Mouse (Mus musculus) embryonic facial prominence, embryonic 13.5 days (tissue): ENCODE results near the gene Nudt5. TPM values are rescaled to one million over a fixed set of nuclear protein-coding genes. Genes with fewer than 3 reads are reported as not detected.

ENCODE experiments used
- ATAC-seq: fragments of 200-750 bp; cut with Nextera tagmentation; 2 replicates; pipeline ENCODE4 v1.8.0; 2017; ENCODE audit warnings: low read depth; ENCODE audit not compliant: insufficient number of reproducible peaks, insufficient read depth, low FRiP score, low TSS enrichment
- H3K27ac ChIP-seq: fragments of 300-500 bp; sonication (generic); 2 replicates; pipeline ENCODE4 v1.5.1; 2015; ENCODE audit warnings: moderate library complexity, mild to moderate bottlenecking, inconsistent platforms
- H3K27me3 ChIP-seq: fragments of 300-500 bp; sonication (generic); 2 replicates; pipeline ENCODE4 v1.6.1; 2015; ENCODE audit warnings: mild to moderate bottlenecking, inconsistent platforms
- H3K36me3 ChIP-seq: fragments of 300-500 bp; sonication (generic); 2 replicates; pipeline ENCODE4 v1.6.1; 2015; ENCODE audit warnings: mild to moderate bottlenecking, inconsistent platforms
- H3K4me1 ChIP-seq: fragments of 300-500 bp; sonication (generic); 2 replicates; pipeline ENCODE4 v1.6.1; 2015; ENCODE audit warnings: inconsistent platforms
- H3K4me2 ChIP-seq: fragments of 300-500 bp; sonication (generic); 2 replicates; pipeline ENCODE4 v1.6.1; 2015; ENCODE audit warnings: moderate library complexity, mild to moderate bottlenecking, inconsistent platforms
- H3K4me3 ChIP-seq: fragments of 300-500 bp; sonication (generic); 2 replicates; pipeline ENCODE4 v1.5.1; 2015; ENCODE audit warnings: mild to moderate bottlenecking, inconsistent platforms
- H3K9ac ChIP-seq: fragments of 300-500 bp; sonication (generic); 2 replicates; pipeline ENCODE4 v1.6.1; 2015; ENCODE audit warnings: mild to moderate bottlenecking, inconsistent platforms
- H3K9me3 ChIP-seq: fragments of 300-500 bp; sonication (generic); 2 replicates; pipeline ENCODE4 v1.6.1; 2016; ENCODE audit warnings: inconsistent platforms
- WGBS: fragments of 180-500 bp; shearing (Covaris S2); methylation state at CpG from one replicate; pipeline ENCODE4 v1.1.7; 2015; ENCODE audit warnings: mixed read lengths; 5-methylcytosine and 5-hydroxymethylcytosine counted together
- polyA plus RNA-seq: library from polyadenylated mRNA; unstranded; fragments of >200 nt; fragmentation: Nextera tagmentation; extraction: Ambion mirVana; gene quantifications from 2 replicates; pipeline ENCODE4 v1.2.1, GENCODE M21; 2015

The Nudt5 gene
- polyA plus RNA-seq, 1 experiment from 2014 or later, result 78.0 TPM

- Histone ChIP-seq H3K4me3 (no peak overlapping the region), H3K4me1 (no peaks in the 10 kb centered on the region), H3K27me3 (no peaks in the 10 kb centered on the region), H3K27ac (no peak overlapping the region), H3K9ac (no peak overlapping the region), H3K36me3 (peaks cover 83% of the 10 kb centered on the region), H3K4me2 (no peak overlapping the region), H3K9me3 (no peaks in the 10 kb centered on the region)
- ATAC-seq, result no peak
- WGBS, result 77% methylated on average over 3 of the region's 3 CpGs
Observed at GRCm38 (mm10) chr2:5877446-5877845, 32.6 kb downstream of the Nudt5 start.

GRCm38 (mm10) chr2:5888865-5889264 lies 44.0 kb downstream of the Nudt5 start:
- ATAC-seq, result no peak
- H3K27ac ChIP-seq, result no peak overlapping the region
- peaks cover 7% of the 10 kb centered on the region; the same call in 1 of the 2 replicates for H3K4me1 ChIP-seq

GRCm38 (mm10) chr2:5889412-5889811 lies 44.6 kb downstream of the Nudt5 start:
- H3K9ac ChIP-seq, result no peak overlapping the region
- H3K36me3 ChIP-seq, result peaks cover 58% of the 10 kb centered on the region
- H3K4me3 ChIP-seq, result no peak overlapping the region
- H3K4me2 ChIP-seq, result no peak overlapping the region
- H3K27ac ChIP-seq, result no peak overlapping the region
- no peak for ATAC-seq
- no peaks in the 10 kb centered on the region for H3K9me3 ChIP-seq
- peaks cover 10% of the 10 kb centered on the region; the same call in 1 of the 2 replicates for H3K4me1 ChIP-seq
- H3K27me3 ChIP-seq, result no peaks in the 10 kb centered on the region
- WGBS, result 62% methylated on average over 2 of the region's 2 CpGs

More at GRCm38 (mm10) chr2:5888865-5889264, 44.0 kb downstream of the Nudt5 start:
- Histone ChIP-seq H3K9ac (no peak overlapping the region), H3K4me2 (no peak overlapping the region), H3K9me3 (no peaks in the 10 kb centered on the region), H3K4me3 (no peak overlapping the region), H3K36me3 (peaks cover 61% of the 10 kb centered on the region), H3K27me3 (no peaks in the 10 kb centered on the region)
- WGBS, result 85% methylated on average over 5 of the region's 5 CpGs

GRCm38 (mm10) chr2:5894296-5894695 lies 49.5 kb downstream of the Nudt5 start:
- Histone ChIP-seq H3K9ac (peak overlapping the region; percentile 91), H3K4me1 (peaks cover 11% of the 10 kb centered on the region; the same call in 1 of the 2 replicates), H3K4me2 (peak overlapping the region; percentile 67), H3K27me3 (no peaks in the 10 kb centered on the region), H3K36me3 (peaks cover 35% of the 10 kb centered on the region), H3K4me3 (peak overlapping the region; percentile 74), H3K27ac (0 out of 2 replicates have a peak overlapping the region, but pooled peaks have one; percentile 80), H3K9me3 (no peaks in the 10 kb centered on the region)
- 36% methylated on average over 11 of the region's 11 CpGs for WGBS
- ATAC-seq, result no peak

GRCm38 (mm10) chr2:5894843-5895570 lies 50.2 kb downstream of the Nudt5 start, which contains the start of gene Sec61a2:
Gene Sec61a2, minus strand, starts transcription at chr2:5895432.
- ATAC-seq, result peak; percentile 99
- H3K4me3 ChIP-seq, result peak within 1 kb of the TSS; percentile 74
- under 1% methylated on average over 62 of the region's 62 CpGs for WGBS
- no peaks in the 10 kb centered on the region for H3K9me3 ChIP-seq
- peak within 1 kb of the TSS; percentile 80 for H3K27ac ChIP-seq
- no peaks in the 10 kb centered on the region for H3K27me3 ChIP-seq
- H3K36me3 ChIP-seq, result peaks cover 37% of the 10 kb centered on the region
- H3K4me1 ChIP-seq, result peaks cover 11% of the 10 kb centered on the region; the same call in 1 of the 2 replicates
- peak within 1 kb of the TSS; percentile 67 for H3K4me2 ChIP-seq
- peak within 1 kb of the TSS; percentile 91 for H3K9ac ChIP-seq

GRCm38 (mm10) chr2:5900145-5900544 lies 55.3 kb downstream of the Nudt5 start:
- no peaks in the 10 kb centered on the region for H3K4me1 ChIP-seq
- no peak overlapping the region for H3K9ac ChIP-seq
- ATAC-seq, result no peak
- H3K4me3 ChIP-seq, result no peak overlapping the region
- H3K27me3 ChIP-seq, result no peaks in the 10 kb centered on the region
- H3K9me3 ChIP-seq, result no peaks in the 10 kb centered on the region
- WGBS, result 59% methylated on average over 5 of the region's 5 CpGs
- no peak overlapping the region for H3K4me2 ChIP-seq
- no peak overlapping the region for H3K27ac ChIP-seq
- peaks cover 43% of the 10 kb centered on the region for H3K36me3 ChIP-seq

- WGBS, result 48% methylated on average over 5 of the region's 5 CpGs
- no peak for ATAC-seq
- Histone ChIP-seq H3K4me3 (no peak overlapping the region), H3K4me1 (no peaks in the 10 kb centered on the region), H3K9me3 (no peaks in the 10 kb centered on the region), H3K27ac (no peak overlapping the region), H3K27me3 (no peaks in the 10 kb centered on the region), H3K4me2 (no peak overlapping the region), H3K36me3 (peaks cover 69% of the 10 kb centered on the region), H3K9ac (no peak overlapping the region)
Observed at GRCm38 (mm10) chr2:5906092-5906491, 61.3 kb downstream of the Nudt5 start.

- H3K4me3 ChIP-seq, result no peak overlapping the region
- H3K4me1 ChIP-seq, result no peaks in the 10 kb centered on the region
- no peak overlapping the region for H3K9ac ChIP-seq
- peaks cover 64% of the 10 kb centered on the region for H3K36me3 ChIP-seq
- WGBS, result 63% methylated on average over 3 of the region's 3 CpGs
- ATAC-seq, result no peak
- H3K27me3 ChIP-seq, result no peaks in the 10 kb centered on the region
- no peak overlapping the region for H3K27ac ChIP-seq
- H3K4me2 ChIP-seq, result no peak overlapping the region
- H3K9me3 ChIP-seq, result no peaks in the 10 kb centered on the region
Observed at GRCm38 (mm10) chr2:5906625-5907024, 61.8 kb downstream of the Nudt5 start.

GRCm38 (mm10) chr2:5911282-5911965 lies 66.6 kb downstream of the Nudt5 start:
- H3K27ac ChIP-seq, result no peak overlapping the region
- no peak overlapping the region for H3K4me3 ChIP-seq
- H3K36me3 ChIP-seq, result peaks cover 51% of the 10 kb centered on the region
- no peaks in the 10 kb centered on the region for H3K4me1 ChIP-seq
- ATAC-seq, result no peak
- H3K9ac ChIP-seq, result no peak overlapping the region
- H3K4me2 ChIP-seq, result no peak overlapping the region
- no peaks in the 10 kb centered on the region for H3K9me3 ChIP-seq
- WGBS, result 64% methylated on average over 16 of the region's 16 CpGs
- H3K27me3 ChIP-seq, result no peaks in the 10 kb centered on the region

Other genes with a start within 250 kb of the Nudt5 start
- gene Camk1d, start 130.5 kb upstream of the Nudt5 start, polyA plus RNA-seq, result 5.2 and 8.3 TPM in 2 replicates
- gene Cdc123, start 145 bp downstream of the Nudt5 start, polyA plus RNA-seq, result 351 and 402 TPM in 2 replicates
- gene Gm13199, start 17.9 kb downstream of the Nudt5 start, polyA plus RNA-seq, result 1.5 and 1.6 TPM in 2 replicates
- gene Sec61a2, start 50.4 kb downstream of the Nudt5 start, polyA plus RNA-seq, result 119 TPM in 2 replicates
- 7.0 and 7.2 TPM in 2 replicates for gene Dhtkd1, start 97.8 kb downstream of the Nudt5 start, polyA plus RNA-seq
- 12.8 and 15.6 TPM in 2 replicates for gene Upf2, start 106.5 kb downstream of the Nudt5 start, polyA plus RNA-seq